Mouse (Mus musculus): ENCODE results near the gene Cryzl1. TPM values are rescaled to one million over a fixed set of nuclear protein-coding genes. Genes with fewer than 3 reads are reported as not detected.

Gene Cryzl1
- polyA plus RNA-seq, 1 experiment from 2014 or later: 114 TPM

DNA sequence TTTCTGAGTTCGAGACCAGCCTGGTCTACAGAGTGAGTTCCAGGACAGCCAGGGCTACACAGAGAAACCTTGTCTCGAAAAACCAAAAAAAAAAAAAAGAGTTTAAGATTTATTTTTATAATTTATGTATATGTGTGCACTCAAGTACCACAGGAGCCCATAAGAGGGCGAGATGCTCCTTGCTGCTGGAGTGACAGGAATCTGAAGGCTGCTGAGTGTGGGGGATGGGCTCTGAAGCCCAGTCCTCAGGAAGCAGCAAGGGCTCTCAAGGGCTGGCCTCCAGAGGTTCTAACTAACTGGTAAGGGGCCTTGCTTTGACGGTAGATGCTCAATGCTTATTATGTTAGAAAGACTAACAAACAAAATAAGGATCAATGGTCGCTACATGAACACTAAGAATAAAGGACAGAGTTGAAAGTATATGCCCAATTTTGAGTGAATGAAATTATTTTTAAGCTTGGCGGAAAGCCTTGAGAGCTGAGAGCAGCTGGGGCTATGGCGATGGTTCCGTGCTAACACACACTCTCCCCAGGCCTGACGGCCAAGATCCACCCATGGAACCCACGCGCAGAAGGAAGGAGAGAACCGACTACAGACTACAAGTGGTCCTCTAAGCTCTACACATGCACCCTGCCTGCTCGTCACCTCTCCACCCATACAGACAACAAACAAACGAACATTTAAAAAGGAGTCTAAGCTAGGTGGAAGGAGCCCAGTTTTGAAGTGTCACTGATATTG lies 24.0 kb downstream of the Cryzl1 start:
- Histone ChIP-seq H3K4me1 (ENCODE audit: control insufficient read depth, insufficient read depth, low read length) (peaks cover 2% of the 10 kb centered on the region; the same call in 1 of the 2 replicates), H3K27ac (ENCODE audit: low read length) (no peak overlapping the region), H3K4me3 (ENCODE audit: low read depth, low read length) (no peak overlapping the region), H3K9me3 (replicated peaks; ENCODE audit: control insufficient read depth, low read length, poor library complexity, severe bottlenecking) (no peaks in the 10 kb centered on the region), H3K36me3 (ENCODE audit: control insufficient read depth, insufficient read depth, low read length) (peaks cover 23% of the 10 kb centered on the region), H3K4me2 (ENCODE audit: low read length) (no peak overlapping the region), H3K27me3 (ENCODE audit: control insufficient read depth, insufficient read depth, low read depth, low read length) (no peaks in the 10 kb centered on the region), H3K9ac (ENCODE audit: low read depth, low read length) (no peak overlapping the region)
- 86% methylated on average over 14 of the region's 14 CpGs for WGBS
- no peak for ATAC-seq

DNA sequence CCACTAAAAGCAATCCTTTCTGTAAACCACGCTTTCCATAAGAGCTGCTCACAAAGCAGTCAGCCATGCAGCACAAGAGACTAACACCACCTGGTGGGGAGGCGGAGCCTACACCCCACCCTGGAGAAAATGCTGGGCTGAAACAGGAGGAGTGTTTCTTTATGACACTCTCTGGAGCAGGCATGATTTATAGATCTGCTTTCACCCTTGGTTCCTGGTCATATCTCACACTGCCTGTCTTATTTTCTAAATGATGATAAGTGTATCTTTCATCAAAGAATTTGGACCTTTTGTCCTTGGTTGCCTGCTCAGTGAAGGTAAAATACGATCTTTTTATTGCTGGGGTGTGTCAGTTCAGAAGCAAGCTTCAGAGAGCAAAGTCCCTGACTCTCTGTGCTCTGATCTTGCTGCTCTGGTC lies 26.0 kb downstream of the Cryzl1 start:
- no peak overlapping the region for H3K4me2 ChIP-seq (ENCODE audit: low read length)
- WGBS: 56% methylated on average over 3 of the region's 3 CpGs
- H3K36me3 ChIP-seq (ENCODE audit: control insufficient read depth, insufficient read depth, low read length): peaks cover 34% of the 10 kb centered on the region
- no peaks in the 10 kb centered on the region for H3K9me3 ChIP-seq (replicated peaks; ENCODE audit: control insufficient read depth, low read length, poor library complexity, severe bottlenecking)
- 0 out of 2 replicates have a peak overlapping the region, but pooled peaks have one; percentile 10 for H3K9ac ChIP-seq (ENCODE audit: low read depth, low read length)
- H3K4me1 ChIP-seq (ENCODE audit: control insufficient read depth, insufficient read depth, low read length): peaks cover 2% of the 10 kb centered on the region; the same call in 1 of the 2 replicates
- ATAC-seq: no peak
- no peaks in the 10 kb centered on the region for H3K27me3 ChIP-seq (ENCODE audit: control insufficient read depth, insufficient read depth, low read depth, low read length)
- H3K27ac ChIP-seq (ENCODE audit: low read length): no peak overlapping the region
- no peak overlapping the region for H3K4me3 ChIP-seq (ENCODE audit: low read depth, low read length)

GRCm38 (mm10) chr16:91701908-91702307 lies 26.9 kb downstream of the Cryzl1 start:
- ATAC-seq: no peak
- Histone ChIP-seq H3K9ac (ENCODE audit: low read depth, low read length) (no peak overlapping the region), H3K9me3 (replicated peaks; ENCODE audit: control insufficient read depth, low read length, poor library complexity, severe bottlenecking) (no peaks in the 10 kb centered on the region), H3K27ac (ENCODE audit: low read length) (no peak overlapping the region), H3K4me3 (ENCODE audit: low read depth, low read length) (no peak overlapping the region), H3K36me3 (ENCODE audit: control insufficient read depth, insufficient read depth, low read length) (peaks cover 37% of the 10 kb centered on the region), H3K4me1 (ENCODE audit: control insufficient read depth, insufficient read depth, low read length) (peaks cover 2% of the 10 kb centered on the region; the same call in 1 of the 2 replicates), H3K4me2 (ENCODE audit: low read length) (no peak overlapping the region), H3K27me3 (ENCODE audit: control insufficient read depth, insufficient read depth, low read depth, low read length) (no peaks in the 10 kb centered on the region)
- 92% methylated on average over 13 of the region's 13 CpGs for WGBS

DNA sequence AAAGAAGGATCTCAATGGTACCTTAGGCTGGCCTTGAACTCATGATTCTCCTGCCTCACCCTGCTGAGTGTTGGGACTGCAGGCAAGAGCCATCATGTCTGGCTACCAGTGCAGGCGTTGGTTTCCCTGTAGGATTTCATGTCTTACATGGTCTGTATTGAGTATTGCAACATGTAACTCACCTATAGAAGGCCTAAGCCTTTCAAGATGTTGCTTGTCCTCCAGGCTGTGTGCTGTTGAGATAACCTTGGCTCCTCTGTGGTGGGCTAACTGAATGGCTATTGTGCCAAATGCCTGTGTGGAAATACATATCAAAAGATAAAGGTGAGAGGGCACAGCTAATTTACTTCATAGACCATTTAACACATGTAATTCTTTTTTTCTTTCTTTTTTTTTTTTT lies 29.8 kb downstream of the Cryzl1 start:
- H3K27me3 ChIP-seq (ENCODE audit: control insufficient read depth, insufficient read depth, low read depth, low read length): no peaks in the 10 kb centered on the region
- H3K36me3 ChIP-seq (ENCODE audit: control insufficient read depth, insufficient read depth, low read length): peaks cover 26% of the 10 kb centered on the region
- H3K9me3 ChIP-seq (replicated peaks; ENCODE audit: control insufficient read depth, low read length, poor library complexity, severe bottlenecking): no peaks in the 10 kb centered on the region
- WGBS: 84% methylated on average over 1 of the region's 1 CpGs
- no peak overlapping the region for H3K9ac ChIP-seq (ENCODE audit: low read depth, low read length)
- H3K27ac ChIP-seq (ENCODE audit: low read length): no peak overlapping the region
- H3K4me3 ChIP-seq (ENCODE audit: low read depth, low read length): no peak overlapping the region
- no peak for ATAC-seq
- peaks cover 2% of the 10 kb centered on the region; the same call in 1 of the 2 replicates for H3K4me1 ChIP-seq (ENCODE audit: control insufficient read depth, insufficient read depth, low read length)
- H3K4me2 ChIP-seq (ENCODE audit: low read length): no peak overlapping the region

DNA sequence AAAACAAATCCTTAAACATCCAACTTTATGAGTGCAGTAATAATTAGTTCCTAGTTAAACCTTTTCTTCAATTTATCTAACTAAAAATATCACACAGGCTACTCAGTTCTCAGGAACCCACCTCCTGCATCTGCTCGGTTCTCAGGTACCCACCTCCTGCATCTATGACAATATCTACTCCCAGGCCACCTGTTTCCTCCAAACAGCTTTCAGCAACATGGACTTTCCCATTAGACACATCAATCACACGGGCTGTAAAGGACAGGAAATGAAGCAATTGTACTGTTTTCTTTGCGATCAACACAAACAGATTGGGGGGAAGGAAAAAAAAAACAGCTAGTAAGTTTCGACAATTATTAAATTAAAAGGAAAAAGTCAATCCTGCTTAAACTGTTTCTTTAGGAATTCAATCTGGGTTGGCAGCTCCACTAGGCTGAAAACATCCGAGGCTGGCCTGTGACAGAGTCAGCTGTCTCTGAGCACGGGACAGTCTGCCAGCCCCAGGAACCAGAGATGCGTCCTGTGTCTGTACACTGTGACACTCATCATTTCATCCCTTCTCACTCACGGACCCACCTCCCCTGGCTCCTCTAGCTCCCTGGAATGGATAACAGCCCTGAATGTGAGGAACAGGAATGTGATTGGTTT lies 33.5 kb downstream of the Cryzl1 start:
- Histone ChIP-seq H3K4me2 (ENCODE audit: low read length) (no peak overlapping the region), H3K4me3 (ENCODE audit: low read depth, low read length) (no peak overlapping the region), H3K27me3 (ENCODE audit: control insufficient read depth, insufficient read depth, low read depth, low read length) (no peaks in the 10 kb centered on the region), H3K27ac (ENCODE audit: low read length) (no peak overlapping the region), H3K9me3 (replicated peaks; ENCODE audit: control insufficient read depth, low read length, poor library complexity, severe bottlenecking) (no peaks in the 10 kb centered on the region), H3K4me1 (ENCODE audit: control insufficient read depth, insufficient read depth, low read length) (no peaks in the 10 kb centered on the region; the same call in 1 of the 2 replicates), H3K36me3 (ENCODE audit: control insufficient read depth, insufficient read depth, low read length) (peaks cover 25% of the 10 kb centered on the region), H3K9ac (ENCODE audit: low read depth, low read length) (no peak overlapping the region)
- ATAC-seq: no peak
- WGBS: 82% methylated on average over 8 of the region's 8 CpGs

DNA sequence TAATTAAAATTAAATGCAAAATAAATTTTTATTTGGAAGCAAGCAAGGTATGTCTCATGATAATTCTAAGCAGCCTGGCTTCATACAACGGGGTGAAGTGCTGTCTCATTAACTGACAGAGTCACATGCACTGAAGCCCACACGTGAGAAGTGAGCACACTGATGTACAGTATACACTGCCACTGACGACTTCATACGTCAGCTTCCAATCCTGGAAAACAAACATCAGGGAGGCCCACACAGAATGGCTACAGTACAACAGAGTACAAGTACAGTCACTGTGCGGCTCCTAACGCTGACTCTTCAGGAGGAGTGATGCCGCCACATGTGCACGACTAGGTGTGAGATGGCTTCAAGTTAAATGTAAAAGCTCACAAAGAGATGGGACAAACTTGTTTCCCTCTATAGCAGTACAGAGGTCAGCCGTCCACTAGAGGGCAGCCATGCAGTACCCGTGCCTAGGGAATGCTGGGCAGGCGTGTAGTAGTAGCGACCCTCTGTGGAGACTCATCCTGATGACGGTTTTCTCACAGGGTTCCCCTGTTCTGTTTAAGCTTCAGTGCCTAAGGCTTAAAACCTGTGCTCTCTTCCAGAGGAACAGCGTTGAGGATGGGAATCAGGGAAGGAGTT lies 34.2 kb downstream of the Cryzl1 start:
- H3K4me1 ChIP-seq (ENCODE audit: control insufficient read depth, insufficient read depth, low read length): peaks cover 4% of the 10 kb centered on the region; the same call in 1 of the 2 replicates
- H3K27ac ChIP-seq (ENCODE audit: low read length): 0 out of 2 replicates have a peak overlapping the region, but pooled peaks have one; percentile 33
- WGBS: 35% methylated on average over 14 of the region's 14 CpGs
- H3K27me3 ChIP-seq (ENCODE audit: control insufficient read depth, insufficient read depth, low read depth, low read length): no peaks in the 10 kb centered on the region
- no peak overlapping the region for H3K4me3 ChIP-seq (ENCODE audit: low read depth, low read length)
- peak; percentile 90 for ATAC-seq
- H3K9me3 ChIP-seq (replicated peaks; ENCODE audit: control insufficient read depth, low read length, poor library complexity, severe bottlenecking): no peaks in the 10 kb centered on the region
- H3K9ac ChIP-seq (ENCODE audit: low read depth, low read length): no peak overlapping the region
- peaks cover 25% of the 10 kb centered on the region for H3K36me3 ChIP-seq (ENCODE audit: control insufficient read depth, insufficient read depth, low read length)
- no peak overlapping the region for H3K4me2 ChIP-seq (ENCODE audit: low read length)

- H3K27me3 ChIP-seq (ENCODE audit: control insufficient read depth, insufficient read depth, low read depth, low read length): no peaks in the 10 kb centered on the region
- peaks cover 16% of the 10 kb centered on the region for H3K4me1 ChIP-seq (ENCODE audit: control insufficient read depth, insufficient read depth, low read length)
- H3K9ac ChIP-seq (ENCODE audit: low read depth, low read length): peak overlapping the region; percentile 11; the same call in 1 of the 2 replicates
- H3K4me3 ChIP-seq (ENCODE audit: low read depth, low read length): no peak overlapping the region
- ATAC-seq: no peak
- H3K36me3 ChIP-seq (ENCODE audit: control insufficient read depth, insufficient read depth, low read length): peaks cover 18% of the 10 kb centered on the region
- H3K9me3 ChIP-seq (replicated peaks; ENCODE audit: control insufficient read depth, low read length, poor library complexity, severe bottlenecking): no peaks in the 10 kb centered on the region
- no peak overlapping the region for H3K4me2 ChIP-seq (ENCODE audit: low read length)
- WGBS: 31% methylated on average over 7 of the region's 7 CpGs
- H3K27ac ChIP-seq (ENCODE audit: low read length): 0 out of 2 replicates have a peak overlapping the region, but pooled peaks have one; percentile 17
Measured at GRCm38 (mm10) chr16:91689791-91690190, 39.0 kb downstream of the Cryzl1 start.

DNA sequence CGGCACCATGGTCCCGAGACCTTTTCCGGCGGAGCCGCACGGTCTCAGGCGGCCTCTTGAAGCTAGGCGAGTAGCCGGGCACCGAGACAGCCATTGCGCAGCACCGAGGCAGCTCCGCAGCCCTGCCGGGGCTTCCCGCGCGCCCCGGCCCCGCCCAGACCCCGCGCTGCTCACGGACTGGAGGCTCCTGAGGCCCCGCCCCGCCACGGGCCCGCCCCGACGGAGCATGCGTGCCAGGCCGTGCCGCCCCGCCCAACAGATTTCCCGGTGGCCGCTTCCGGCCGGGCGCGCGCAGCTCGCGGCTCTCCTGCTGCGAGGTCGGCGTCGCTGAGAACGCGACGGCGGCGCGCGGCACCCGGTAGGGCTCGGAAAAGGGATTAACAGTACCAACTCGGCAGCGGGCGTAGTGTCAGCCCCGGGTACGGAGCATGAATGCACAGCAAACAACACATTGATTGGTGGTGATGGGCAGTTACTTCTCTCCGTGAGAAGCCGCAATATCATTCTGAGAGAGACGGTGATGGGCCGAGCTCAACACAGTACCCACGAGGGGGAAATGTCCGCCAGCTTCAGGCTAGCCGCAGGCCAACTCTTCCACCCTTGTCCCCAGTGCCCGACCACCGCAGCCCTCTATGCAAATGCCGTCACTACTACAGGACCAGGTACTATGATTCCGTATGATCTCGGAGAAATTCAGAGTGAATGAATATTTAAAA lies 40.0 kb downstream of the Cryzl1 start, which contains the start of gene Donson:
Gene Donson, minus strand, starts transcription at position 152 of the 716 bp plus-strand sequence.
- H3K4me2 ChIP-seq (ENCODE audit: low read length): peak within 1 kb of the TSS; percentile 82
- peaks cover 16% of the 10 kb centered on the region for H3K4me1 ChIP-seq (ENCODE audit: control insufficient read depth, insufficient read depth, low read length)
- H3K27me3 ChIP-seq (ENCODE audit: control insufficient read depth, insufficient read depth, low read depth, low read length): no peaks in the 10 kb centered on the region
- peak; percentile 99 for ATAC-seq
- H3K36me3 ChIP-seq (ENCODE audit: control insufficient read depth, insufficient read depth, low read length): peaks cover 21% of the 10 kb centered on the region
- H3K4me3 ChIP-seq (ENCODE audit: low read depth, low read length): peak within 1 kb of the TSS; percentile 96
- no peaks in the 10 kb centered on the region for H3K9me3 ChIP-seq (replicated peaks; ENCODE audit: control insufficient read depth, low read length, poor library complexity, severe bottlenecking)
- peak within 1 kb of the TSS; percentile 91 for H3K9ac ChIP-seq (ENCODE audit: low read depth, low read length)
- H3K27ac ChIP-seq (ENCODE audit: low read length): peak within 1 kb of the TSS; percentile 91
- WGBS: under 1% methylated on average over 64 of the region's 71 CpGs

Data from midbrain, embryonic 16.5 days (tissue).